ENCODE assay signal across 18 mouse cellular contexts in genomic region chrX:140891796-140892195, GRCm38 (mm10). TPM values are rescaled to one million over a fixed set of nuclear protein-coding genes. Genes with fewer than 3 reads are reported as not detected.
"Had no signal": no experiment of that assay in that cellular context is flagged by ENCODE, and none has a peak within 500 bp of the region (broad histone marks: within the 10 kb centered on the region; RNA-seq: fewer than 3 reads in every experiment).

No protein-coding gene starts in this region.

- H3K4me1 ChIP-seq: intestine, embryonic 15.5 days; kidney, embryonic 15.5 days; limb, embryonic 12.5 days; liver, embryonic 13.5 days; lung, embryonic 15.5 days; midbrain, embryonic 12.5 days had no signal

- ATAC-seq: intestine, embryonic 15.5 days; liver, postnatal 0 days; midbrain, embryonic 16.5 days had no signal

- H3K27ac ChIP-seq: intestine, embryonic 15.5 days; kidney, embryonic 15.5 days; limb, embryonic 12.5 days; liver, embryonic 13.5 days; lung, embryonic 15.5 days; midbrain, embryonic 12.5 days had no signal

- H3K4me3 ChIP-seq: intestine, embryonic 15.5 days; kidney, embryonic 15.5 days; limb, embryonic 12.5 days; liver, embryonic 13.5 days; lung, embryonic 15.5 days; midbrain, embryonic 12.5 days had no signal

- H3K9ac ChIP-seq: intestine, embryonic 15.5 days; kidney, embryonic 15.5 days; limb, embryonic 12.5 days; liver, embryonic 13.5 days; liver, postnatal 0 days; lung, embryonic 15.5 days; midbrain, embryonic 12.5 days had no signal

- DNase-seq: kidney, adult 2 months; kidney, postnatal 14 days; liver; liver, embryonic 13.5 days; liver, postnatal 0 days; lung, postnatal 14 days; spleen, adult 18-20 months; thymus, postnatal 4 days had no signal

- H3K36me3 ChIP-seq: intestine, embryonic 15.5 days; kidney, embryonic 15.5 days; limb, embryonic 12.5 days; liver, embryonic 13.5 days; lung, embryonic 15.5 days; midbrain, embryonic 12.5 days had no signal

- H3K9me3 ChIP-seq: intestine, embryonic 15.5 days; kidney, embryonic 15.5 days; limb, embryonic 12.5 days; liver, embryonic 13.5 days; lung, embryonic 15.5 days; midbrain, embryonic 12.5 days had no signal

- H3K4me2 ChIP-seq: intestine, embryonic 15.5 days; kidney, embryonic 15.5 days; limb, embryonic 12.5 days; liver, embryonic 13.5 days; lung, embryonic 15.5 days; midbrain, embryonic 12.5 days had no signal

- H3K27me3 ChIP-seq: intestine, embryonic 15.5 days; liver, embryonic 13.5 days; lung, embryonic 15.5 days had no signal

RNA-seq across cellular contexts. Expression of gene Vsig1, which starts 15.6 kb away (rescaled TPM):
- total RNA-seq: layer of hippocampus, adult 8-10 months; layer of hippocampus, postnatal 14 days; megakaryocyte-erythroid progenitor cell, adult 5-6 weeks had no signal
- polyA plus RNA-seq: limb, embryonic 12.5 days; liver, embryonic 13.5 days; liver, postnatal 0 days; midbrain, embryonic 12.5 days; midbrain, embryonic 16.5 days; neural tube, embryonic 14.5 days had no signal
